Mouse (Mus musculus): ENCODE results near the gene Helz2. TPM values are rescaled to one million over a fixed set of nuclear protein-coding genes. Genes with fewer than 3 reads are reported as not detected.
"Not testable (repeated sequence)": the region's sequence is repeated elsewhere in the genome, so short reads cannot be mapped to it uniquely, and the experiment has no call there.

Gene Helz2
- polyA plus RNA-seq, 1 experiment from 2014 or later, result 1.7 TPM

GRCm38 (mm10) chr2:181193044-181193443, 48.8 kb downstream of the Helz2 start:
- Histone ChIP-seq H3K9me3 (replicated peaks) (no peaks in the 10 kb centered on the region), H3K4me2 (no peak overlapping the region), H3K27ac (ENCODE audit: poor library complexity, severe bottlenecking) (no peak overlapping the region), H3K9ac (no peak overlapping the region), H3K4me1 (replicated peaks) (peaks cover 9% of the 10 kb centered on the region; the same call in 1 of the 2 replicates), H3K36me3 (peaks cover 4% of the 10 kb centered on the region; the same call in 1 of the 2 replicates), H3K27me3 (replicated peaks) (peaks cover 13% of the 10 kb centered on the region; the same call in 1 of the 2 replicates), H3K4me3 (no peak overlapping the region)
- WGBS, result 53% methylated on average over 3 of the region's 3 CpGs
- ATAC-seq (ENCODE audit: insufficient number of reproducible peaks, low FRiP score), result no peak

GRCm38 (mm10) chr2:181191936-181192335, 49.9 kb downstream of the Helz2 start:
- no peak for ATAC-seq (ENCODE audit: insufficient number of reproducible peaks, low FRiP score)

GRCm38 (mm10) chr2:181191385-181191784, 50.4 kb downstream of the Helz2 start:
- ATAC-seq (ENCODE audit: insufficient number of reproducible peaks, low FRiP score); H3K9me3 ChIP-seq (replicated peaks): not testable (repeated sequence)
- 72% methylated on average over 4 of the region's 4 CpGs for WGBS

More at GRCm38 (mm10) chr2:181191936-181192335, 49.9 kb downstream of the Helz2 start:
- 63% methylated on average over 4 of the region's 4 CpGs for WGBS
- H3K9ac ChIP-seq, result no peak overlapping the region
- H3K36me3 ChIP-seq, result peaks cover 4% of the 10 kb centered on the region; the same call in 1 of the 2 replicates
- no peak overlapping the region for H3K27ac ChIP-seq (ENCODE audit: poor library complexity, severe bottlenecking)
- peaks cover 9% of the 10 kb centered on the region; the same call in 1 of the 2 replicates for H3K4me1 ChIP-seq (replicated peaks)
- H3K27me3 ChIP-seq (replicated peaks), result peaks cover 12% of the 10 kb centered on the region; the same call in 1 of the 2 replicates
- no peak overlapping the region for H3K4me2 ChIP-seq
- no peaks in the 10 kb centered on the region for H3K9me3 ChIP-seq (replicated peaks)
- H3K4me3 ChIP-seq, result no peak overlapping the region

GRCm38 (mm10) chr2:181189321-181189720, 52.5 kb downstream of the Helz2 start:
- ATAC-seq (ENCODE audit: insufficient number of reproducible peaks, low FRiP score), result no peak
- WGBS, result 80% methylated on average over 1 of the region's 1 CpGs
- Histone ChIP-seq H3K9me3 (replicated peaks) (no peaks in the 10 kb centered on the region), H3K4me2 (no peak overlapping the region), H3K4me1 (replicated peaks) (peaks cover 9% of the 10 kb centered on the region; the same call in 1 of the 2 replicates), H3K36me3 (peaks cover 4% of the 10 kb centered on the region; the same call in 1 of the 2 replicates), H3K27ac (ENCODE audit: poor library complexity, severe bottlenecking) (no peak overlapping the region), H3K9ac (no peak overlapping the region), H3K4me3 (no peak overlapping the region), H3K27me3 (replicated peaks) (no peaks in the 10 kb centered on the region)

More at GRCm38 (mm10) chr2:181191385-181191784, 50.4 kb downstream of the Helz2 start:
- H3K27me3 ChIP-seq (replicated peaks), result peaks cover 12% of the 10 kb centered on the region; the same call in 1 of the 2 replicates
- H3K27ac ChIP-seq (ENCODE audit: poor library complexity, severe bottlenecking); H3K4me3 ChIP-seq; H3K4me1 ChIP-seq (replicated peaks); H3K36me3 ChIP-seq; H3K9ac ChIP-seq; H3K4me2 ChIP-seq: not testable (repeated sequence)

GRCm38 (mm10) chr2:181188681-181189080, 53.1 kb downstream of the Helz2 start:
- WGBS, result 64% methylated on average over 2 of the region's 2 CpGs
- peak overlapping the region; percentile 5; the same call in 1 of the 2 replicates for H3K4me3 ChIP-seq
- peak overlapping the region; percentile 91 for H3K4me2 ChIP-seq
- H3K9ac ChIP-seq, result no peak overlapping the region
- H3K27me3 ChIP-seq (replicated peaks), result no peaks in the 10 kb centered on the region
- H3K9me3 ChIP-seq (replicated peaks), result no peaks in the 10 kb centered on the region
- ATAC-seq (ENCODE audit: insufficient number of reproducible peaks, low FRiP score), result no peak
- H3K27ac ChIP-seq (ENCODE audit: poor library complexity, severe bottlenecking), result peak overlapping the region; percentile 31; the same call in 1 of the 2 replicates
- peaks cover 9% of the 10 kb centered on the region; the same call in 1 of the 2 replicates for H3K4me1 ChIP-seq (replicated peaks)
- peaks cover 4% of the 10 kb centered on the region; the same call in 1 of the 2 replicates for H3K36me3 ChIP-seq

GRCm38 (mm10) chr2:181187121-181188000, 54.5 kb downstream of the Helz2 start, which contains the start of gene Ppdpf:
Gene Ppdpf (plus strand): TSS chr2:181187247.
- under 1% methylated on average over 63 of the region's 64 CpGs for WGBS
- peak; percentile 96 for ATAC-seq (ENCODE audit: insufficient number of reproducible peaks, low FRiP score)
- H3K4me3 ChIP-seq, result peak within 1 kb of the TSS; percentile 75
- peak within 1 kb of the TSS; percentile 94 for H3K27ac ChIP-seq (ENCODE audit: poor library complexity, severe bottlenecking)
- peaks cover 9% of the 10 kb centered on the region; the same call in 1 of the 2 replicates for H3K4me1 ChIP-seq (replicated peaks)
- H3K27me3 ChIP-seq (replicated peaks), result no peaks in the 10 kb centered on the region
- peak within 1 kb of the TSS; percentile 91 for H3K4me2 ChIP-seq
- H3K36me3 ChIP-seq, result peaks cover 4% of the 10 kb centered on the region; the same call in 1 of the 2 replicates
- H3K9me3 ChIP-seq (replicated peaks), result no peaks in the 10 kb centered on the region
- H3K9ac ChIP-seq, result peak within 1 kb of the TSS; percentile 88

- peak overlapping the region; percentile 91 for H3K4me2 ChIP-seq
- WGBS, result 1% methylated on average over 14 of the region's 14 CpGs
- H3K4me3 ChIP-seq, result peak overlapping the region; percentile 75
- peaks cover 4% of the 10 kb centered on the region; the same call in 1 of the 2 replicates for H3K36me3 ChIP-seq
- H3K27me3 ChIP-seq (replicated peaks), result no peaks in the 10 kb centered on the region
- peak overlapping the region; percentile 88 for H3K9ac ChIP-seq
- peak; percentile 78 for ATAC-seq (ENCODE audit: insufficient number of reproducible peaks, low FRiP score)
- H3K27ac ChIP-seq (ENCODE audit: poor library complexity, severe bottlenecking), result peak overlapping the region; percentile 94
- no peaks in the 10 kb centered on the region for H3K9me3 ChIP-seq (replicated peaks)
- H3K4me1 ChIP-seq (replicated peaks), result peaks cover 9% of the 10 kb centered on the region; the same call in 1 of the 2 replicates
Observed at GRCm38 (mm10) chr2:181186635-181187034, 55.2 kb downstream of the Helz2 start.

- no peak for ATAC-seq (ENCODE audit: insufficient number of reproducible peaks, low FRiP score)
- H3K27me3 ChIP-seq (replicated peaks), result 0 out of 2 replicates have a peak, but pooled peaks cover 2% of the 10 kb centered on the region
- 63% methylated on average over 6 of the region's 6 CpGs for WGBS
Observed at GRCm38 (mm10) chr2:181180898-181181297, 60.9 kb downstream of the Helz2 start.

GRCm38 (mm10) chr2:181178471-181178870, 63.4 kb downstream of the Helz2 start:
- 51% methylated on average over 5 of the region's 5 CpGs for WGBS
- no peak for ATAC-seq (ENCODE audit: insufficient number of reproducible peaks, low FRiP score)
- H3K27ac ChIP-seq (ENCODE audit: poor library complexity, severe bottlenecking), result no peak overlapping the region
- H3K9me3 ChIP-seq (replicated peaks), result no peaks in the 10 kb centered on the region
- H3K36me3 ChIP-seq, result no peaks in the 10 kb centered on the region
- no peaks in the 10 kb centered on the region for H3K4me1 ChIP-seq (replicated peaks)
- 0 out of 2 replicates have a peak, but pooled peaks cover 2% of the 10 kb centered on the region for H3K27me3 ChIP-seq (replicated peaks)
- H3K4me2 ChIP-seq, result no peak overlapping the region
- no peak overlapping the region for H3K4me3 ChIP-seq
- H3K9ac ChIP-seq, result no peak overlapping the region

More at GRCm38 (mm10) chr2:181180898-181181297, 60.9 kb downstream of the Helz2 start:
- H3K4me2 ChIP-seq, result no peak overlapping the region
- H3K9me3 ChIP-seq (replicated peaks), result no peaks in the 10 kb centered on the region
- no peak overlapping the region for H3K4me3 ChIP-seq
- H3K36me3 ChIP-seq, result no peaks in the 10 kb centered on the region
- H3K9ac ChIP-seq, result no peak overlapping the region
- H3K4me1 ChIP-seq (replicated peaks), result no peaks in the 10 kb centered on the region
- no peak overlapping the region for H3K27ac ChIP-seq (ENCODE audit: poor library complexity, severe bottlenecking)

GRCm38 (mm10) chr2:181178015-181178414, 63.8 kb downstream of the Helz2 start:
- H3K27ac ChIP-seq (ENCODE audit: poor library complexity, severe bottlenecking), result no peak overlapping the region
- no peaks in the 10 kb centered on the region for H3K36me3 ChIP-seq
- no peak overlapping the region for H3K4me3 ChIP-seq
- 68% methylated on average over 3 of the region's 3 CpGs for WGBS
- 0 out of 2 replicates have a peak, but pooled peaks cover 2% of the 10 kb centered on the region for H3K27me3 ChIP-seq (replicated peaks)
- ATAC-seq (ENCODE audit: insufficient number of reproducible peaks, low FRiP score), result no peak
- no peaks in the 10 kb centered on the region for H3K9me3 ChIP-seq (replicated peaks)
- H3K4me2 ChIP-seq, result no peak overlapping the region
- no peak overlapping the region for H3K9ac ChIP-seq
- no peaks in the 10 kb centered on the region for H3K4me1 ChIP-seq (replicated peaks)
